Mouse (Mus musculus): ENCODE results near the gene Fibp. TPM values are rescaled to one million over a fixed set of nuclear protein-coding genes. Genes with fewer than 3 reads are reported as not detected.

Fibp gene
- polyA plus RNA-seq, 1 experiment = 140 TPM

GRCm38 (mm10) chr19:5451766-5452165, 8.6 kb upstream of the Fibp start:
- H3K27ac ChIP-seq (ENCODE audit: insufficient read depth, low read length) = no peak overlapping the region; the same call in 1 of the 2 replicates
- no peak overlapping the region for H3K4me3 ChIP-seq (replicated peaks; ENCODE audit: insufficient read depth, low read depth, low read length)
- no peak for DNase-seq
- 72% methylated on average over 6 of the region's 6 CpGs for WGBS
- peaks cover 7% of the 10 kb centered on the region; the same call in 1 of the 2 replicates for H3K4me1 ChIP-seq (ENCODE audit: control insufficient read depth, insufficient read depth, low read length)
- no peak for TF ChIP-seq POLR2A (IDR thresholded peaks at IDR 0.05; ENCODE audit: borderline replicate concordance, insufficient read depth, low read length)
- TF ChIP-seq CTCF (IDR thresholded peaks at IDR 0.05; ENCODE audit: borderline replicate concordance, insufficient read depth, low read depth, low read length) = 0 out of 2 replicates have a peak, but pooled peaks have one; percentile 5
- H3K27me3 ChIP-seq (ENCODE audit: control insufficient read depth, insufficient read depth, low read length) = no peaks in the 10 kb centered on the region

GRCm38 (mm10) chr19:5455037-5455436, 5.4 kb upstream of the Fibp start:
- TF ChIP-seq CTCF (IDR thresholded peaks at IDR 0.05; ENCODE audit: borderline replicate concordance, insufficient read depth, low read depth, low read length) (no peak), POLR2A (IDR thresholded peaks at IDR 0.05; ENCODE audit: borderline replicate concordance, insufficient read depth, low read length) (no peak)
- no peaks in the 10 kb centered on the region for H3K27me3 ChIP-seq (ENCODE audit: control insufficient read depth, insufficient read depth, low read length)
- peaks cover 10% of the 10 kb centered on the region for H3K4me1 ChIP-seq (ENCODE audit: control insufficient read depth, insufficient read depth, low read length)
- DNase-seq = peak in 1 of 2 experiments; percentile 20
- 47% methylated on average over 12 of the region's 12 CpGs for WGBS
- H3K4me3 ChIP-seq (replicated peaks; ENCODE audit: insufficient read depth, low read depth, low read length) = peak overlapping the region; percentile 77
- H3K27ac ChIP-seq (ENCODE audit: insufficient read depth, low read length) = no peak overlapping the region

- WGBS = 8% methylated on average over 8 of the region's 8 CpGs
- no peaks in the 10 kb centered on the region for H3K27me3 ChIP-seq (ENCODE audit: control insufficient read depth, insufficient read depth, low read length)
- peak overlapping the region; percentile 96; the same call in 1 of the 2 replicates for H3K27ac ChIP-seq (ENCODE audit: insufficient read depth, low read length)
- peak overlapping the region; percentile 77 for H3K4me3 ChIP-seq (replicated peaks; ENCODE audit: insufficient read depth, low read depth, low read length)
- TF ChIP-seq POLR2A (IDR thresholded peaks at IDR 0.05; ENCODE audit: borderline replicate concordance, insufficient read depth, low read length) = no peak
- peaks cover 10% of the 10 kb centered on the region for H3K4me1 ChIP-seq (ENCODE audit: control insufficient read depth, insufficient read depth, low read length)
- DNase-seq = peak in 1 of 2 experiments; percentile 30
Measured at GRCm38 (mm10) chr19:5455568-5455967, 4.8 kb upstream of the Fibp start.

GRCm38 (mm10) chr19:5456241-5456921, 4.0 kb upstream of the Fibp start:
- Histone ChIP-seq H3K27ac (ENCODE audit: insufficient read depth, low read length) (peak overlapping the region; percentile 96), H3K4me3 (replicated peaks; ENCODE audit: insufficient read depth, low read depth, low read length) (peak overlapping the region; percentile 77), H3K4me1 (ENCODE audit: control insufficient read depth, insufficient read depth, low read length) (peaks cover 10% of the 10 kb centered on the region), H3K27me3 (ENCODE audit: control insufficient read depth, insufficient read depth, low read length) (no peaks in the 10 kb centered on the region)
- no peak for TF ChIP-seq POLR2A (IDR thresholded peaks at IDR 0.05; ENCODE audit: borderline replicate concordance, insufficient read depth, low read length)
- no peak for TF ChIP-seq CTCF (IDR thresholded peaks at IDR 0.05; ENCODE audit: borderline replicate concordance, insufficient read depth, low read depth, low read length)
- DNase-seq = no peak
- under 1% methylated on average over 26 of the region's 26 CpGs for WGBS

GRCm38 (mm10) chr19:5456922-5457745, 3.3 kb upstream of the Fibp start:
- no peaks in the 10 kb centered on the region for H3K27me3 ChIP-seq (ENCODE audit: control insufficient read depth, insufficient read depth, low read length)
- peak overlapping the region; percentile 77 for H3K4me3 ChIP-seq (replicated peaks; ENCODE audit: insufficient read depth, low read depth, low read length)
- TF ChIP-seq CTCF (IDR thresholded peaks at IDR 0.05; ENCODE audit: borderline replicate concordance, insufficient read depth, low read depth, low read length) = no peak
- peak; percentile 94 for TF ChIP-seq POLR2A (IDR thresholded peaks at IDR 0.05; ENCODE audit: borderline replicate concordance, insufficient read depth, low read length)
- under 1% methylated on average over 69 of the region's 70 CpGs for WGBS
- peak overlapping the region; percentile 96 for H3K27ac ChIP-seq (ENCODE audit: insufficient read depth, low read length)
- peak; percentile 97 to 98 for DNase-seq
- peaks cover 10% of the 10 kb centered on the region for H3K4me1 ChIP-seq (ENCODE audit: control insufficient read depth, insufficient read depth, low read length)

- Histone ChIP-seq H3K27ac (ENCODE audit: insufficient read depth, low read length) (peak within 1 kb of the TSS; percentile 96), H3K4me3 (replicated peaks; ENCODE audit: insufficient read depth, low read depth, low read length) (peak within 1 kb of the TSS; percentile 77), H3K27me3 (ENCODE audit: control insufficient read depth, insufficient read depth, low read length) (no peaks in the 10 kb centered on the region), H3K4me1 (ENCODE audit: control insufficient read depth, insufficient read depth, low read length) (peaks cover 10% of the 10 kb centered on the region)
- 2% methylated on average over 14 of the region's 14 CpGs for WGBS
- TF ChIP-seq POLR2A (IDR thresholded peaks at IDR 0.05; ENCODE audit: borderline replicate concordance, insufficient read depth, low read length) = no peak
- TF ChIP-seq CTCF (IDR thresholded peaks at IDR 0.05; ENCODE audit: borderline replicate concordance, insufficient read depth, low read depth, low read length) = no peak
- peak in 1 of 2 experiments; percentile 5 for DNase-seq
Measured at GRCm38 (mm10) chr19:5457746-5458442, 2.5 kb upstream of the Fibp start, which contains the start of gene Ccdc85b. TSS of gene Ccdc85b (minus strand) at chr19:5457894.

DNA sequence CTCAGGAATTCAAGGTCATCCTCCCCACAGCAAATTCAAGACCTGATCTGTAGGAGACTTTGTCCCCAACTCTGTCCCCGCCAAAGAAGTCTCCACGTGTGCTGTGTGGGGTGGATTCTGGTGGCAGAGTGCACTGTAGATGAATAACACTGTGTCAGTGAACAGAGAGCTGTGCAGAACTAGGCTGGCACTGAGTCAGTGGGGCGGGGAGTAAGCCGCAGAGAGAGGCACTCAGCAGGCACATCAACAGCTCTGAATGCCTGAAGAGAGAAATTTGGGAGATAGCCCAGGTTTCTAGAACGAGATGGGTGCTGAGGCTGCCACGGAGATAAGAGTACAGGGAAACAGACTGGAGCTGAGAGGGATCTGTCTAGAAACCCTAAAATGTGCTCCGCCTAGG, 1.4 kb upstream of the Fibp start:
- peak overlapping the region; percentile 24; the same call in 1 of the 2 replicates for H3K27ac ChIP-seq (ENCODE audit: insufficient read depth, low read length)
- no peak overlapping the region for H3K4me3 ChIP-seq (replicated peaks; ENCODE audit: insufficient read depth, low read depth, low read length)
- DNase-seq = peak in 1 of 2 experiments; percentile 21
- TF ChIP-seq CTCF (IDR thresholded peaks at IDR 0.05; ENCODE audit: borderline replicate concordance, insufficient read depth, low read depth, low read length) (no peak), POLR2A (IDR thresholded peaks at IDR 0.05; ENCODE audit: borderline replicate concordance, insufficient read depth, low read length) (no peak)
- H3K27me3 ChIP-seq (ENCODE audit: control insufficient read depth, insufficient read depth, low read length) = no peaks in the 10 kb centered on the region
- H3K4me1 ChIP-seq (ENCODE audit: control insufficient read depth, insufficient read depth, low read length) = peaks cover 14% of the 10 kb centered on the region
- 48% methylated on average over 7 of the region's 7 CpGs for WGBS
